Mouse (Mus musculus) stomach, postnatal 0 days (tissue): Measurements from ENCODE around the gene Catip.
"Not testable (repeated sequence)": the region's sequence is repeated elsewhere in the genome, so short reads cannot be mapped to it uniquely, and the experiment has no call there.

Experiments used
- CTCF ChIP-seq: IDR thresholded peaks from 2 replicates; pipeline ENCODE4 v1.5.1; 2016; ENCODE audit warnings: antibody characterized with exemption, low read depth, mild to moderate bottlenecking, moderate library complexity
- EP300 ChIP-seq: optimal IDR thresholded peaks from 2 replicates; pipeline ENCODE3; 2016; ENCODE audit warnings: antibody characterized with exemption

GRCm38 (mm10) chr1:74396456-74397222, 34.7 kb downstream of the Catip start:
- TF ChIP-seq EP300, CTCF: not testable (repeated sequence)
